Mouse (Mus musculus) embryonic fibroblast, embryonic 13.5 days (primary cell): ENCODE measurements around the gene Camta1.

Experiments
- CTCF ChIP-seq: IDR thresholded peaks from 2 replicates; pipeline ENCODE4 v1.5.1; 2011; ENCODE audit warnings: mild to moderate bottlenecking, control low read depth, low read length, moderate library complexity, borderline replicate concordance; ENCODE audit not compliant: insufficient read depth
- POLR2A ChIP-seq: IDR thresholded peaks from 2 replicates; pipeline ENCODE4 v1.6.1; 2011; ENCODE audit warnings: low read depth, mild to moderate bottlenecking, control low read depth, low read length, moderate library complexity

DNA sequence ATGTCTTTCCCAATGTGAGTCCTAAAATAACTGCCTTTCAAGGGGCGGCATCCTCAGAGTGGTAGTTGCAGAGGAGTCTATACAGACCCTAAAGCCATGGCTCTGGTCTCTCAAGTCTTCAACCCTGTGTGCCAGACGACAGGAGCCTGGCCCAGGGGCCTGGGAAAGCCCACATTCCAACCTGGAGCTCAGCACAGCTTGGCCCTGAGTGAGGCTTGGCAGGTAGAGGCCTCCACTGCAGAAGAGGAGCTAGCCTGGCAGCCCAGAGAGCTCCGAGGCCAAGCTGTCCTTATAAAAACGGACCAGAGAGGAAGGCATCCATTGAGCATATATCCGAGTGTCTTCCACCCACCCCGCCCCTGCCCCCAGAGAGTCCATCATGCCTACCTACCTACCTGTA, 452.4 kb downstream of the Camta1 start:
- TF ChIP-seq POLR2A = no peak
- TF ChIP-seq CTCF = no peak
